Mouse (Mus musculus) neutrophil, adult 65 days (primary cell): ENCODE data around the gene Tmem45a2. TPM values are rescaled to one million over a fixed set of nuclear protein-coding genes. Genes with fewer than 3 reads are reported as not detected.

Source experiments
- total RNA-seq: library from RNA; stranded (reverse); gene quantifications from 2 replicates; pipeline ENCODE4 v1.2.4, GENCODE M21; 2023

The Tmem45a2 gene
- 2.2 and 2.8 TPM in 2 replicates for total RNA-seq

GRCm38 (mm10) chr16:57071132-57071639, at the start of gene Tmem45a2:
Gene Tmem45a2 (minus strand): TSS chr16:57071372.

Other genes with a start within 250 kb of the Tmem45a2 start
- gene Tmem45a, start 185.2 kb downstream of the Tmem45a2 start, total RNA-seq, result not detected in 2 replicates
- not detected in 2 replicates for gene Lnp1, start 143.3 kb downstream of the Tmem45a2 start, total RNA-seq
- 10.7 and 11.2 TPM in 2 replicates for gene Tomm70a, start 50.3 kb upstream of the Tmem45a2 start, total RNA-seq
- gene Nit2, start 96.0 kb upstream of the Tmem45a2 start, total RNA-seq, result 7.6 and 10.3 TPM in 2 replicates
- gene Tbc1d23, start 160.1 kb upstream of the Tmem45a2 start, total RNA-seq, result 117 and 175 TPM in 2 replicates
- gene Tmem30c, start 221.5 kb upstream of the Tmem45a2 start, total RNA-seq, result not detected in 2 replicates